14 mouse cellular contexts compared by ENCODE assay signal in the genomic region with DNA sequence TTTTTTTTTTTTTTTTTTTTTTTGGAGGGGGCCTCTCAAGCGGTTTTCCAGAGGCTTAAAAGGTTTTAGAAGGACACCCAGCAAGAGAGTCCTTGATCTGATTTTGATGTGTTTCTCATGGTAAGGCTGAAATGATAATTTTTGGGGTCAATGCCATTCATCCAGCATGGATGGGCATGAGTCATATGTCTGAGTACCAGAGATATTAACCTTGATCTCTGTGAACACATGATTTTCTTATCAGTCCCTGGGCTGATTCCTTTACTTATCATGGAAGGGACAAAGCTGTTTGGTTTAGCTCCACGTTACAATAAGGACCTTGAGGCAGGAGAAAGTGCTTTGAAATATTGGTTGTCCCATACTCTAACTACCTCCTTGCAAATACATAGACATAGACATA. TPM values are rescaled to one million over a fixed set of nuclear protein-coding genes. Genes with fewer than 3 reads are reported as not detected.
"Had no signal": no experiment of that assay in that cellular context is flagged by ENCODE, and none has a peak within 500 bp of the region (broad histone marks: within the 10 kb centered on the region; RNA-seq: fewer than 3 reads in every experiment).

No protein-coding gene starts in this region.

- DNase-seq: cerebellum, postnatal 14 days; cerebellum, postnatal 25 days; cerebellum, postnatal 36 days; embryo, embryonic 11 days; forebrain, postnatal 0 days; gastrocnemius, adult 2 months; gastrocnemius, postnatal 10 days; gastrocnemius, postnatal 14 days; gastrocnemius, postnatal 25 days; gastrocnemius, postnatal 36 days; heart, adult 11 months; heart, adult 18-20 months; heart, adult 2 months had no signal

RNA-seq across cellular contexts. Expression of a gene that starts 10.5 kb away (rescaled TPM):
- polyA plus RNA-seq: erythroblast, embryonic 14.5 days had no signal
